Mouse (Mus musculus) erythroblast, embryonic 14.5 days (primary cell): Measurements from ENCODE around the gene Usp3.

ENCODE experiments used
- GATA1 ChIP-seq: IDR thresholded peaks from 2 replicates; pipeline ENCODE4 v1.6.1; 2012; ENCODE audit warnings: low read length, inconsistent platforms, mixed read lengths
- TAL1 ChIP-seq: IDR thresholded peaks from 3 replicates; pipeline ENCODE4 v1.6.1; 2012; ENCODE audit warnings: low read length, inconsistent platforms, mixed read lengths

GRCm38 (mm10) chr9:66511580-66512350 lies 81.2 kb downstream of the Usp3 start:
- TF ChIP-seq GATA1 (no peak), TAL1 (no peak)
